Mouse (Mus musculus): Measurements from ENCODE around the gene Ccdc14.

GRCm38 (mm10) chr16:34664553-34664952 is 25.9 kb upstream of the Ccdc14 start:
- TF ChIP-seq POLR2A (IDR thresholded peaks at IDR 0.05; ENCODE audit: extremely low read depth, insufficient read depth, low read length) (no peak), CTCF (IDR thresholded peaks at IDR 0.05; ENCODE audit: extremely low read depth, insufficient read depth, low read length) (no peak)

All from cortical plate, adult 2 months (tissue).